Mouse (Mus musculus): ENCODE data around the gene Smg1. TPM values are rescaled to one million over a fixed set of nuclear protein-coding genes. Genes with fewer than 3 reads are reported as not detected.

The Smg1 gene
- total RNA-seq, 2 experiments from 2014 or later = 40.6 to 41.4 TPM

DNA sequence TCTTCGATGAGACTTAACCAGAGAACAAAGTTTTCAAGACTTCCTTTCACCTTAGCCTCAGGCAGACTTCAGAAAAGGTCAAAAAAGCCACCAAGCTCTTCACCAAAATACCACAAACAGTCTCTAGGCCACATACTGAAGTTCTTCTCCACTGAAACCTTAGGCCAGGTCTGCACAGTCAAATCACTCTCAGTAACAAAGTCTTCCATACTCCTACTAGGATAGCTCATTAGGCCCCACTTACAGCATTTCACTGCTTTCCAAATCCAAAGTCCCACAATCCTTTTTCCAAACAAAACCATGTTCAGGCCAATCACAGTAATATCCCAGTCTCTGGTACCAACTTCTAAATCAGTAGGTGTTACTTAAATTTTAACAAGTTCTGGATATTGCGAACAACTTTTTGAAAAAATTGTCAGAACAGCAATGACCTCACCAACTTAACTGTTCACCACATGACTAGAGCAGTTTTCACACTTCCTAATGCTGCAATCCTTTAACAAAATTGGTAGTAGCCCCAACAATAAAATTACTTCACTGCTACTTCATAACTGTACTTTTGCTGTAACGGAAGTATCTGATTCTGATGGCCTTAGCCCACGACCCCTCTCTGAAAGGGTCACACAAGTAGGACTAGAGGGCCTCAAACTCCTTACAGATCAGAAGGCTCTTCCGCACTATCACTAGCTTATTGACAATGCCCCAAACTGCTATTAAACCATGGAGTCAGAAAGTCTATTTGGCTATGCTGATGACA is 129.8 kb downstream of the Smg1 start:
- DNase-seq (ENCODE audit: low spot score in 2 of 2) = no peak

DNA sequence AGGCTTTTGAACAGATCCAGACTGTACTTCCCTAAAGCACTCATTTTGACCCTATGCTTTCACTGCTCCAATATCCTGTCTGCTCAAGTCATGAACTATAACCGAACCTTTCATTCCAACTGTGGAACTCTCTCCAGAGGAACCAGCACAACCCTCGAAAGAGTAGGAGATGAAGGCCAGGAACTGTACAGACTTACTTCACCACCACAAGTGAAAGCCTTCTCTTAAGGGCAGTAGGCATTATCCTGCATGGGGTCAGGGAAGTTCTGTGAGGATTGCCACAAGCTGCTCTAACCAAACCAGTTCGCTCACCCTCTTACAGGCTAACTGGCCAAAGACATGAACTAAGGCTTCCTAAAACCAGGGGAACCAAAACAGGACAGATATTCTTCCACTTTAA is 132.3 kb downstream of the Smg1 start:
- DNase-seq (ENCODE audit: low spot score in 2 of 2) = no peak

DNA sequence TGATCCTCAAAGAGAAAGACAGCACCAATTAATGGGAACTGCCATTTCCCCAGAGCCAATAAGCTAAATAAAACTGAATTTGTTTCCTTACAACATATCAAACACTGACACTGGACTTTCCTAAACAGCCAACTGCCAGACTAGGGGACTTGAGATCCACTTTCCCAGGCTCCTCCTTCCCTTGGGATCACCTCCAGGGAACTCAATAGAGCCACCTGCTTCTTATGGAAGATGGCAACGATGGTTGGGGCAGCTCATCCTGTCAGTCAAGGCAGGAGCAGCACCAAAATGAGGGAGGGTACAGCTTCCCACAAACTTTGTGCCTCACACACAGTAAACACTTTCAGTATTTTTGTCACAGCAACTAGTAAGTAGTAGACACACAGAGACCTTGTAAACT is 135.8 kb downstream of the Smg1 start:
- DNase-seq (ENCODE audit: low spot score in 2 of 2) = no peak

DNA sequence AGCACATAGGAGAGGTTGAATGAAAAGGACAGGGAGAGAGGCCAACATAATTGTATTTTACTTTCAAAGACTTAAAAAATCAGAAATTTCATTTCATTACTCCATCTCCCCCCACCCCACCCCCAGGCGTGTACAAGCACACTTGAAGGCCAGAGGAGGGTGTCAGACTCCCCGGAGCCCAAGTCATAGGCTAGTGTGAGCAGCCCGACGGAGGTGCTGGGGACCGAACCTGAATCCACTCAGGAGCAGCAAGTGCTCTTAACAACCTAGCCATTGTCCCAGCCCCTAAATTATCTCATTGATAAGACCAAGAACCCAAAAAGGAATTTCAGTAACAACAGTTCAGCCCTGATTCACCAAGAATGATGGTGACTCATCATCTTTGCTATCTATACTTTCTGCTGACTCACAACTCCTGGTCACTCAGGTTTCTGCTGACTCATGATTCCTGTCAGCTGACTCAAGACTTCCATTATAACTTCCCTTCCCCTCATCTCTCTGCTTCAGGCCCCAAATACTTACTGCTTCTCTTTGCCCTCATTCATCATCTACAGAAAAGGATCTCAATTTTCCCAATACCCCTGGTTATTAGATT is 138.9 kb downstream of the Smg1 start:
- no peak for DNase-seq (ENCODE audit: low spot score in 2 of 2)

DNA sequence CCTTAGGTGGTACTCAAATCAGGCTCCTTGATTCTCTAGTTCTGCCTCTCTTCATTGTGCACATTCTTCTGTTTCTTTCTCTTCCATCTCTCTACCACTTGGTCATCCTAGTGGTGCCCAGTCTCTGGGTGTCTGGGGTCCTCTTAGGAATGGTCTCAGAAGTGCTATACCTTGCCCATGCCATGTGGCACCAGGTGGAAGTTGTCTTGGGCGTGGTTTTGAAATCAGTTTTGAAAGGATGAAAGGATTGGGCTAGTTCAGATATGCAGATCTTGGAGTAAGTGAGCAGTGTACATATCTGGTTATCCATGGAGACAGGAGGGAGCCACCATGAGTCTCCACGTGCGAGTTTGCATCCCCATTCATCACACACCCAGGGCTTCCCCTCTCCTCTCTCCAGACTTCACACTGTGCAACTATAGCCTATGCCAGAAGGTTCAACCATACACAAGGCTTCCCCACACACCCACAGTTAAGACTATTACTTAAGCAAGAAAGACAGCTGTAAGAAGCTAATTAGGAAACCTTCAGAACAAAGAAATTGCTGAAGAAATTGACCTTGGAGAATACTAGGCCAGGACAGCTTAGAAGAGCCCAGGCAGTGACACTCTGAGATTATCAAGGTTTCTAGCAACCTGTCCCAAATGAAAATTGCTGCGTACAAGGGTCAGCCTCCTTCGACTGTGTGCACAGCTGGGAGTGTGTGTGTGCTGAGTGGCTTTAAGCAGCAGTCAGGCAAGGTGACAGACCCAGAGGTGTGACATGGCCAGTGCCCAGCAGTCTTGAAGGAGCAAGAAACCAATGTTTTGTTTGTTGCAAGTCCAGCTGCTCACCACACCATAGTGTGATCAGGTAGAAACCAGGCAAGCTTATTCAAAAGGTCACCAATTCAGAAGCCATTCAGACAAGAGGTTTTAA is 139.7 kb downstream of the Smg1 start:
- DNase-seq (ENCODE audit: low spot score in 2 of 2) = no peak

DNA sequence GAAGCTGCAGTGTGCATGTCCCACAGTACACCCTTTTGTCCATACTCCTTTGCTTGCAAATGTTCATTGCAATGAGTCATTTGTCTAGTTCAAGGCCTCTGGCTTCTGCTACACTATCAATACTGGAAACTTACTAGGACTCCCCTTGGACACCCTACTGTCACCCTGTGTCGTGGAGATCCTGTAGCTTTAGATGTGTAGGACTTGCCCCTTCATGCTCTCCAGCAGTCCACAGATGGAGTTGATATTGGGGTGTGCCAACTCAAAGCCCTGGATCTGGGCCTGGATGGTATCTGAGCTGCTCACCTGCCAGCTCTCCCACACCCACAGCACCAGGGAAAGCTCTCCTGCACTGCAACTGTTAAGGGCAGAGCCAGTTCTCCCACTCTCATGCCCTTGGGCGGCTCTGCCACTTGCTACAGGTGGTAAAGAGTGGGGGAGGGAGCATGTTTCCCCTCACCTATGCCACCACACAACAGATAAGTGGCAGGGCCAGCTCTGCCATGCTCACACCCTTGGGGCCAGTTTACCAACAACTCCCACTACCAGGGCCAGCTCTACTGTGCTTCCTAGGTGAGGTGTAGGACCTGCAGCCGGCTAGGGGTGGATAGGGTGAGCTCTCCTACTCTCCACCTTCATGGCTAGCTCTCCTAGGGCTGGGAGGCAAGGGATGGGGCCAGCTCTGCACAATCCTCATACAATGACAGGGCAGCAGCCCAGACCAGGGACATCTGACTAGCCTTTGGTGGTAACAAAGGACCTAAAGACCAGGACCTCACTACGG is 140.6 kb downstream of the Smg1 start:
- no peak for DNase-seq (ENCODE audit: low spot score in 2 of 2)

DNA sequence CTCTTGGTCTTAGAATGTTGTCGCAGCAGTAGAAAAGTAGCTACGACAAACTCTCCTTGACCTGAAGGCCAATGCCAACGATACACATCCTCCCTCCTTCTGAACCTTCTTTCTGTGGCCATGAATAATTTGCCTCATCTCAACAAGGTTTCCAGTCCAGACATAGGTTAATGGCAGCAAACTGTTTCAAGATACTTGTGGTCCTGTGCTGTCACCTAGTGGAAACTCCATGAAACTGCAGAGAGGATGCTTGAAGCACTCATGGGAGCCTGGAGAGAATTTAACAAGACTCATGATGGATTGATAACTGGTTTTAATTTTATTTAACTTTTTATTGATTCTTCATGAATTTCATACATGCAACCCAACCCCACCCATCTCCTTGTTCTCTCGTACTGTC is 141.2 kb downstream of the Smg1 start:
- DNase-seq (ENCODE audit: low spot score in 2 of 2) = no peak

DNA sequence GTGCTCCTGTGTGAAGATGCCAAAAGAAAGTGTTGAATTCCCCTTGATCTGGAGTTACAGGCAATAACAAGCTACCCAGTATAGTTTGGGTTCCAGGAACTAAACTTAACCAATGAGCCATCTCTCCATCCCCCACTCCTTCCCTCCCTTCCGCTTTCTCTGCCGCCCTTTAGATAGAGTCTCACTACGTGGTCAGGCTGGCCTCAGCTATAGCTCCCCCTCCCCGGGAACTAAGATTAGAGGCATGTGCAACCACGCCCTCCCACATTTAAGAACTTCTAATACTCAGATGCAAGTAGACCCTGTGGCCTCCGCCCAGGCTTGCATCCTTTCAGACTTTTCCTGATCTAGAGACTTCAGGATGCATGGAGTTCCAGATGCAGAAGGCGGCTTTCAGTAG is 145.9 kb downstream of the Smg1 start:
- no peak for DNase-seq (ENCODE audit: low spot score in 2 of 2)

Other genes starting within 250 kb of the Smg1 start
- gene Rps15a, start 127.5 kb downstream of the Smg1 start, total RNA-seq (2021) = 100 to 1,000 TPM; 759 to 809 TPM
- gene Arl6ip1, start 114.0 kb downstream of the Smg1 start, total RNA-seq (2021) = 100 to 1,000 TPM; 150 to 167 TPM
- gene Syt17, start 204.6 kb upstream of the Smg1 start, total RNA-seq (2021) = 1 to 10 TPM; 5.3 to 7.2 TPM
- gene Itpripl2, start 248.3 kb upstream of the Smg1 start, total RNA-seq (2021) = 10 to 100 TPM; 13.2 to 14.3 TPM

Measured in adrenal gland, adult 18-20 months (tissue).